Mouse (Mus musculus): ENCODE measurements at regions not wholly inside any gene's neighbourhood (a gene's known extent, or its start where the extent isn't known, plus 50 kb on each side); places are given as distances from the start of the nearest gene placed in this dataset.

- Histone ChIP-seq H3K4me1 (ENCODE audit: control insufficient read depth in 1 of 2, insufficient read depth in 2 of 2, low read length in 2 of 2) (no peaks in the 10 kb centered on the region), H3K4me3 (ENCODE audit: control insufficient read depth in 1 of 2, insufficient read depth in 1 of 2, low read depth in 2 of 2, low read length in 2 of 2) (no peak overlapping the region), H3K27ac (ENCODE audit: control insufficient read depth, low read depth, low read length) (no peak overlapping the region), H3K36me3 (ENCODE audit: control insufficient read depth in 1 of 2, insufficient read depth in 2 of 2, low read length in 2 of 2) (no peaks in the 10 kb centered on the region), H3K27me3 (ENCODE audit: control insufficient read depth in 1 of 2, insufficient read depth in 2 of 2, low read length in 2 of 2) (peaks cover 2 to 13% of the 10 kb centered on the region in 2 experiments), H3K79me2 (ENCODE audit: control insufficient read depth, insufficient read depth, low read length, poor library complexity) (no peaks in the 10 kb centered on the region), H3K9me3 (replicated peaks; ENCODE audit: insufficient read depth, low read length) (no peaks in the 10 kb centered on the region), H3K9ac (ENCODE audit: control insufficient read depth, low read depth, low read length, poor library complexity, severe bottlenecking) (no peak overlapping the region)
- no peak for DNase-seq (ENCODE audit: low read depth, low spot score)
- TF ChIP-seq MAZ (IDR thresholded peaks at IDR 0.05; ENCODE audit: low read depth, low read length), result no peak
- no peak for TF ChIP-seq MAX (IDR thresholded peaks at IDR 0.05; ENCODE audit: low read length)
- TF ChIP-seq E2F4 (IDR thresholded peaks at IDR 0.05; ENCODE audit: borderline replicate concordance, low read depth, low read length), result no peak
- no peak for TF ChIP-seq USF1 (IDR thresholded peaks at IDR 0.05; ENCODE audit: low read depth, low read length)
- TF ChIP-seq EP300 (IDR thresholded peaks at IDR 0.05; ENCODE audit: low read depth in 1 of 2, low read length in 2 of 2), result no peak
- no peak for TF ChIP-seq RAD21 (IDR thresholded peaks at IDR 0.05; ENCODE audit: low read depth, low read length)
- no peak for TF ChIP-seq JUND (IDR thresholded peaks at IDR 0.05; ENCODE audit: low read depth, low read length)
Observed at GRCm38 (mm10) chr11:94882687-94883383, 53.2 kb upstream of the Col1a1 start.

GRCm38 (mm10) chr11:94881982-94882686 is 53.9 kb upstream of the Col1a1 start:
- peaks cover 2 to 13% of the 10 kb centered on the region in 2 experiments for H3K27me3 ChIP-seq (ENCODE audit: control insufficient read depth in 1 of 2, insufficient read depth in 2 of 2, low read length in 2 of 2)
- no peak overlapping the region for H3K27ac ChIP-seq (ENCODE audit: control insufficient read depth, low read depth, low read length)
- no peaks in the 10 kb centered on the region for H3K4me1 ChIP-seq (ENCODE audit: control insufficient read depth in 1 of 2, insufficient read depth in 2 of 2, low read length in 2 of 2)

More at GRCm38 (mm10) chr11:94881982-94882686, 53.9 kb upstream of the Col1a1 start:
- Histone ChIP-seq H3K36me3 (ENCODE audit: control insufficient read depth in 1 of 2, insufficient read depth in 2 of 2, low read length in 2 of 2) (no peaks in the 10 kb centered on the region), H3K9ac (ENCODE audit: control insufficient read depth, low read depth, low read length, poor library complexity, severe bottlenecking) (no peak overlapping the region), H3K9me3 (replicated peaks; ENCODE audit: insufficient read depth, low read length) (no peaks in the 10 kb centered on the region), H3K4me3 (ENCODE audit: control insufficient read depth in 1 of 2, insufficient read depth in 1 of 2, low read depth in 2 of 2, low read length in 2 of 2) (no peak overlapping the region), H3K79me2 (ENCODE audit: control insufficient read depth, insufficient read depth, low read length, poor library complexity) (no peaks in the 10 kb centered on the region)
- no peak for TF ChIP-seq MAZ (IDR thresholded peaks at IDR 0.05; ENCODE audit: low read depth, low read length)
- TF ChIP-seq NRF1 (IDR thresholded peaks at IDR 0.05; ENCODE audit: insufficient read depth, low read depth, low read length, poor library complexity, severe bottlenecking), result no peak
- TF ChIP-seq CTCF (IDR thresholded peaks at IDR 0.05 in 2 of 3, conservative IDR thresholded peaks at IDR 0.05 in 1 of 3; ENCODE audit: control insufficient read depth in 1 of 3, insufficient read depth in 1 of 3, low read depth in 2 of 3, low read length in 3 of 3, poor library complexity in 1 of 3, severe bottlenecking in 1 of 3), result no peak
- no peak for TF ChIP-seq MAFK (IDR thresholded peaks at IDR 0.05; ENCODE audit: borderline replicate concordance, low read depth, low read length)
- TF ChIP-seq SIN3A (IDR thresholded peaks at IDR 0.05; ENCODE audit: low read length), result no peak
- no peak for TF ChIP-seq E2F4 (IDR thresholded peaks at IDR 0.05; ENCODE audit: borderline replicate concordance, low read depth, low read length)
- no peak for TF ChIP-seq USF2 (IDR thresholded peaks at IDR 0.05; ENCODE audit: borderline replicate concordance in 1 of 2, insufficient read depth in 1 of 2, low read depth in 1 of 2, low read length in 2 of 2)
- TF ChIP-seq ZC3H11A (IDR thresholded peaks at IDR 0.05; ENCODE audit: low read depth, low read length), result no peak
- TF ChIP-seq MEF2A (IDR thresholded peaks at IDR 0.05; ENCODE audit: extremely low read depth, insufficient replicate concordance, low read depth, low read length, poor library complexity, severe bottlenecking), result no peak
- no peak for TF ChIP-seq TCF12 (IDR thresholded peaks at IDR 0.05; ENCODE audit: low read depth, low read length)
- no peak for TF ChIP-seq ETS1 (IDR thresholded peaks at IDR 0.05; ENCODE audit: low read depth, low read length)
- no peak for TF ChIP-seq POLR2AphosphoS5 (IDR thresholded peaks at IDR 0.05; ENCODE audit: borderline replicate concordance, low read depth, low read length)
- DNase-seq (ENCODE audit: low read depth, low spot score), result no peak
